Mouse (Mus musculus): ENCODE results near the gene Ap1g2.
A peak's percentile ranks its signal among the peaks of the same experiment; 100 is the strongest.

DNA sequence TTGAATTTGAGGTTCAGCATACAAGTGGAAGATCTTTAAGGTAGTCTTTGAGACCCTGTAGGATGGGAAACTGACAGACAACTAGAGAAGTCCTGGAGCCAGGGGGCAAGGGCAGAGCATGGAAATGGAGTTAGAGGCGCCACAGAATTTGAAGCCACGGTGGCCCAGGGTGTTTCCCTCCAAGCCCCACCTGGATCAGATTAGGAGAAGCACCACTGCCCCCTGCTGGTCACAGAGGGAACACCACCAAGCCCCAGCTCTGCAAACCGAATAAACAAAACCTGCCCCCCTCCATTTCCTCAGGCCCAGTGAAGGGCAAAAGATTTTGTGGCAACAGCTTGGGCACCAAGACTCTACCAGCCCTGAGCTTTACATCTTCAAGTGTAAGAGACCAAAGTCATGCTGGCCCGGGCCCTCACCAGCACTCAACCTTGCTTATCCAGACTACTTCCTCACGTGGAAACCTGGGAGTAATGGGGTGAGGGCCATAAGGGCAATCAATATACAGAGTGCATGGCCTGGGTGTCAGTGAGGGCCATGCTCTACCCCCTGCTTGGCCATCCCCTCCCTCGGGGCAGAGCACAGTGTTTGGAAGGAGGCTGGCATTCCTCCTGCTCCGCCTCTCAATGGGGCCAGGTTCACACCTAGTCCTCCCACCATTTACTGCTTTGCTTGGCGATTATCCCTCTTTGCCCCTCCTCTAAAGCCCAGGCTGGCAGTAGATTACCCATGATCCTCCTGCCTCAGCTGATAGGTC, 27.0 kb downstream of the Ap1g2 start:
- no peak for TF ChIP-seq EP300 (IDR thresholded peaks at IDR 0.05; ENCODE audit: low read depth)
- TF ChIP-seq CTCF (IDR thresholded peaks at IDR 0.05; ENCODE audit: low read depth), result peak; percentile 80

Measured in heart, postnatal 0 days (tissue).